Mouse (Mus musculus) heart, postnatal 0 days (tissue): ENCODE results near the gene Tle3.

Experiments
- CTCF ChIP-seq: IDR thresholded peaks from 2 replicates; pipeline ENCODE4 v1.5.1; 2016; ENCODE audit warnings: antibody characterized with exemption, control low read depth, low read depth
- EP300 ChIP-seq: IDR thresholded peaks from 2 replicates; pipeline ENCODE4 v1.6.1; 2016; ENCODE audit warnings: antibody characterized with exemption, low read depth

GRCm38 (mm10) chr9:61388689-61389403, 16.7 kb downstream of the Tle3 start:
- no peak for TF ChIP-seq CTCF
- no peak for TF ChIP-seq EP300
